Mouse (Mus musculus) pancreas, adult 10 weeks (tissue): ENCODE measurements around the gene Ost4. TPM values are rescaled to one million over a fixed set of nuclear protein-coding genes. Genes with fewer than 3 reads are reported as not detected.

Experiments
- polyA plus RNA-seq: library from polyadenylated mRNA; stranded (reverse); fragments of 350-450 nt; fragmentation: Illumina TruSeq; extraction: RNeasy Lipid Tissue Mini Kit (QIAGEN cat#74804); gene quantifications from one replicate; pipeline ENCODE4 v1.2.3, GENCODE M21; 2015; ENCODE audit warnings: low read depth, low replicate concordance; ENCODE audit not compliant: insufficient read depth

Ost4 gene
- 52.5 TPM for polyA plus RNA-seq

DNA sequence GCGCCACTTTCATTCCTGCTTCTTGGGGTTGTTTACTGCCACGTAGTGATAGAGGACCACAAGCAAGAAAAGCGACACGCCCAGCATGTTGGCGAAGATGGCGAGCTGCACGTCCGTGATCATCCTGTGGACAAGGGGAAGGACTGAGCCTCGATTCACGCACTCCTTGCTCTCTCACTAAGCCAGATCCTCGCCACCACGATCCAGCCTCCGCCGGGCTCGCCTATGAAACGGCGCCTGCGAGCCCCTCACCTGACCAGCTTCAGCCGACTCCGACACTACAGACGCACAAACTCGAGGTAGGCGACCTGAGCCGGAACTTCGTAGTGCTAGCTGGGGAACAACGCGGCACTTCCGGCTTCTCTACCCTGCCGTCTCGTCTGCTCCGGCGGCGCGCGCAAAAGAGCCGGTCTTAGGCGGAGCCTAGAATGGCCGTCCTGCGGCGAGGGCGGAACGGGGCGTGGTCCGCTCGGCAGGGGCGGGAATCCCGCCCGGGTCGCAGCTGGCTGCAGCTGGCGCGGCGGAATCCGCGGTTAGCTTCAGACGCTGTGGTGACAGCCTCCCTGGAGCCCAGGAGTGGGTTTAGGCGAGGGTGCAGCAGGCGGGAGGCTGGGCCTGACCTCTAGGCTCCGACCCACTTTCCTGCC lies at the start of gene Ost4:
Gene Ost4, minus strand, starts transcription at position 376 of the 647 bp plus-strand sequence.

GRCm38 (mm10) chr5:30944956-30945781 lies 37.6 kb upstream of the Ost4 start, which contains the start of gene Cgref1:
Cgref1 (minus strand) TSS chr5:30945591.

GRCm38 (mm10) chr5:30921256-30922033 lies 13.9 kb upstream of the Ost4 start, which contains the start of gene Khk:
Khk (plus strand) TSS chr5:30921431.

GRCm38 (mm10) chr5:30913060-30913841 lies 5.7 kb upstream of the Ost4 start, which contains the start of gene Emilin1:
Emilin1 (plus strand) TSS chr5:30913402.

GRCm38 (mm10) chr5:30888337-30889087 lies 19.1 kb downstream of the Ost4 start, which contains the start of gene Agbl5:
Agbl5 (plus strand) TSS chr5:30888694.

DNA sequence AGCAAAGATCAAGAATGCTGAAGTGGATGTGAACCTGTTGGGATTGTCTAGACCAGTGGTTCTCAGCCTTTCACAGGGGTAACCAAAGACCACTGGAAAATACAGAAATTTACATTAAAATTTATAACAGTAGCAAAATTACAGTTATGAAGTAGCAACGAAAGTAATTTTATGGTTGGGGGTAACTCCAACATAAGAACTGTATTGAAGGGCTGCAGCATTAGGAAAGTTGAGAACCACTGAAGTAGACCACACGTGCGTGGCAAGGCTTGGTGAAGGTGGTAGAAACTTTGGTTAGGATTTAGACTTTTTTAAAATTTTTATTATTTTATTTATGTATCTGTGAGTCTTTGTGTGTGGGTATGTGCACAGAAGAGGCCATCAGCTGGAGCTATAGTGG lies 39.9 kb downstream of the Ost4 start, which contains the start of gene Tmem214:
Gene Tmem214, plus strand, starts transcription at position 301 of the 400 bp plus-strand sequence.

Other genes with a start within 250 kb of the Ost4 start
- 2.0 TPM for gene Cenpa, start 241.0 kb downstream of the Ost4 start, polyA plus RNA-seq
- 0.70 TPM for gene Dpysl5, start 196.2 kb downstream of the Ost4 start, polyA plus RNA-seq
- gene Mapre3, start 93.1 kb downstream of the Ost4 start, polyA plus RNA-seq, result 13.9 TPM
- 66.6 TPM for gene Tmem214, start 39.8 kb downstream of the Ost4 start, polyA plus RNA-seq
- 5.4 TPM for gene Agbl5, start 19.1 kb downstream of the Ost4 start, polyA plus RNA-seq
- 16.0 TPM for gene Emilin1, start 5.6 kb upstream of the Ost4 start, polyA plus RNA-seq
- gene Khk, start 13.6 kb upstream of the Ost4 start, polyA plus RNA-seq, result 15.5 TPM
- 3.9 TPM for gene Cgref1, start 37.8 kb upstream of the Ost4 start, polyA plus RNA-seq
- 80.6 TPM for gene Preb, start 52.6 kb upstream of the Ost4 start, polyA plus RNA-seq
- gene Tcf23, start 60.9 kb upstream of the Ost4 start, polyA plus RNA-seq, result 0.31 TPM
- 39.3 TPM for gene Atraid, start 140.5 kb upstream of the Ost4 start, polyA plus RNA-seq
- 4.2 TPM for gene Slc5a6, start 141.1 kb upstream of the Ost4 start, polyA plus RNA-seq
- gene Cad, start 147.0 kb upstream of the Ost4 start, polyA plus RNA-seq, result 11.6 TPM
- not detected for gene Dnajc5g, start 198.5 kb upstream of the Ost4 start, polyA plus RNA-seq
- not detected for gene Slc30a3, start 200.4 kb upstream of the Ost4 start, polyA plus RNA-seq
- not detected for gene Trim54, start 208.9 kb upstream of the Ost4 start, polyA plus RNA-seq
- not detected for gene Ucn, start 231.0 kb upstream of the Ost4 start, polyA plus RNA-seq
- 13.0 TPM for gene Mpv17, start 246.5 kb upstream of the Ost4 start, polyA plus RNA-seq